Mouse (Mus musculus): Measurements from ENCODE around the gene Klk1b26.
"Not testable (repeated sequence)": the region's sequence is repeated elsewhere in the genome, so short reads cannot be mapped to it uniquely, and the experiment has no call there.

DNA sequence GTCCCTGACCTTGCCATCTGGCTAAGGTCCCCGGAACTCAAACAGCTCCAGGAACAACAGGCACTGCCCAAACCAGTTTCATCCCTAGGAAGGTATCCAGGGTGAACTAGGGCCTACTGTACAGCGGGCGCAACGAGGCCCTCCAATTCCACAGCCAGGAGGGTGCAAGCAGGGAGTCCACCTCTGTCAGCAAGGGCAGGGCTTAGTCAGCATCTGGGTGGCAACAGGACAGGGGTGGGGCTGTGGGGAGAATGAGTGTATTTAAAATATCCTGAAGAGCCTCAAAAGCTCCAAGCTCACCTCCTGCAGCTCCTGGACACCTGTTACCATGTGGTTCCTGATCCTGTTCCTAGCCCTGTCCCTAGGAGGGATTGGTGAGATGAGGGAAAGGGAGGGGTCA is 16.4 kb upstream of the Klk1b26 start, which contains the start of gene Klk1b11:
- not testable (repeated sequence) for TF ChIP-seq GATA1, TAL1 (IDR thresholded peaks at IDR 0.05; ENCODE audit: low read length)
